24 mouse cellular contexts compared by ENCODE assay signal in the genomic region with DNA sequence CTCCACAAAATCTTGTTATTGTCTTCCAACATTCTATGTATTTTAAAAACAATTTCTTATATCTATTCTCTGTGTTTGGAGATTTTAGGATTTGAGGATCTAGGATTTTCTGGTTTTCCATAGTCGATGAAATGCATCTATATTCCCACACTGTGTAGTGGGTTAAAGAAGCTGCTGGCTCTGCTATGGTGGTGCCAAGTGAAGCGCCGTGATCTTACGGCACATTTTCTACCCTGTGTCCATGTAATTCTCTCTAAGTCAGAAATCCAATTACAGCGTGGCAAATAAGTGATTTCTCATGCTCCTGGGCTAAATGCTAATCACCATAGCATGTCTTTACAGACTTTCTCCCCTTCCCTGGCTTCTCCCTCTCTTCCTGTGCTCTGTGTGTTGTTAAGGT.
DNase-seq lines count a peak whose midpoint lies in the region; ATAC-seq and TF ChIP-seq lines count a peak whose summit lies in the region.
"Had no signal": no experiment of that assay in that cellular context is flagged by ENCODE, and none has a peak within 500 bp of the region (broad histone marks: within the 10 kb centered on the region; RNA-seq: fewer than 3 reads in every experiment).

No protein-coding gene starts in this region.

- no peak overlapping the region for H3K9ac ChIP-seq in midbrain, embryonic 11.5 days (ENCODE audit: low read length)
- H3K9ac ChIP-seq in midbrain, postnatal 0 days (replicated peaks; ENCODE audit: low read length, poor library complexity, severe bottlenecking), result no peak overlapping the region
- no peak overlapping the region for H3K9ac ChIP-seq in midbrain, embryonic 13.5 days (replicated peaks)
- H3K9ac ChIP-seq in midbrain, embryonic 15.5 days, result no peak overlapping the region
- H3K9ac ChIP-seq: embryonic facial prominence, embryonic 12.5 days; embryonic facial prominence, embryonic 15.5 days; forebrain, embryonic 12.5 days had no signal

- ATAC-seq in midbrain, embryonic 11.5 days (ENCODE audit: low FRiP score), result 0 out of 2 replicates have a peak, but pooled peaks have one; percentile 19
- ATAC-seq in midbrain, postnatal 0 days (ENCODE audit: low FRiP score), result no peak
- peak; percentile 70 for ATAC-seq in midbrain, embryonic 13.5 days
- ATAC-seq in midbrain, embryonic 15.5 days (replicated peaks), result peak; percentile 66
- ATAC-seq: forebrain, embryonic 14.5 days; forebrain, embryonic 16.5 days had no signal

- H3K4me2 ChIP-seq in midbrain, embryonic 11.5 days, result no peak overlapping the region
- no peak overlapping the region for H3K4me2 ChIP-seq in midbrain, postnatal 0 days (ENCODE audit: low read depth, low read length, poor library complexity, severe bottlenecking)
- H3K4me2 ChIP-seq in midbrain, embryonic 13.5 days (replicated peaks), result no peak overlapping the region
- no peak overlapping the region for H3K4me2 ChIP-seq in midbrain, embryonic 15.5 days
- H3K4me2 ChIP-seq: embryonic facial prominence, embryonic 12.5 days; embryonic facial prominence, embryonic 15.5 days; forebrain, embryonic 12.5 days had no signal

- no peak overlapping the region for H3K4me3 ChIP-seq in midbrain, embryonic 11.5 days (ENCODE audit: low read depth, low read length)
- H3K4me3 ChIP-seq in midbrain, postnatal 0 days (ENCODE audit: low read depth, low read length), result no peak overlapping the region
- no peak overlapping the region for H3K4me3 ChIP-seq in midbrain, embryonic 13.5 days (replicated peaks)
- H3K4me3 ChIP-seq in midbrain, embryonic 15.5 days, result no peak overlapping the region
- H3K4me3 ChIP-seq: embryonic facial prominence, embryonic 12.5 days; embryonic facial prominence, embryonic 15.5 days; erythroblast, embryonic 14.5 days; forebrain, embryonic 10.5 days; forebrain, embryonic 12.5 days had no signal

- no peak for TF ChIP-seq POLR2A in brain, embryonic 14.5 days (IDR thresholded peaks at IDR 0.05; ENCODE audit: borderline replicate concordance, extremely low read depth, insufficient read depth, insufficient read length, poor library complexity, severe bottlenecking)

- H3K4me1 ChIP-seq in midbrain, embryonic 11.5 days (ENCODE audit: control insufficient read depth, insufficient read depth, low read length), result no peaks in the 10 kb centered on the region
- H3K4me1 ChIP-seq in midbrain, postnatal 0 days (ENCODE audit: insufficient read depth, low read length), result no peaks in the 10 kb centered on the region
- H3K4me1 ChIP-seq in midbrain, embryonic 13.5 days (replicated peaks), result no peaks in the 10 kb centered on the region
- H3K4me1 ChIP-seq in midbrain, embryonic 15.5 days, result no peaks in the 10 kb centered on the region
- H3K4me1 ChIP-seq: embryonic facial prominence, embryonic 12.5 days; embryonic facial prominence, embryonic 15.5 days; forebrain, embryonic 10.5 days; forebrain, embryonic 12.5 days had no signal

- H3K27me3 ChIP-seq in midbrain, embryonic 11.5 days (ENCODE audit: control insufficient read depth, insufficient read depth, low read length), result no peaks in the 10 kb centered on the region
- H3K27me3 ChIP-seq in midbrain, postnatal 0 days (ENCODE audit: insufficient read depth, low read length), result no peaks in the 10 kb centered on the region
- peaks cover 12% of the 10 kb centered on the region for H3K27me3 ChIP-seq in midbrain, embryonic 13.5 days
- no peaks in the 10 kb centered on the region for H3K27me3 ChIP-seq in midbrain, embryonic 15.5 days (replicated peaks)
- H3K27me3 ChIP-seq: embryonic facial prominence, embryonic 12.5 days; embryonic facial prominence, embryonic 15.5 days had no signal

- no peaks in the 10 kb centered on the region for H3K36me3 ChIP-seq in midbrain, embryonic 11.5 days (ENCODE audit: control insufficient read depth, insufficient read depth, low read length)
- no peaks in the 10 kb centered on the region for H3K36me3 ChIP-seq in midbrain, postnatal 0 days (ENCODE audit: insufficient read depth, low read length)
- no peaks in the 10 kb centered on the region for H3K36me3 ChIP-seq in midbrain, embryonic 13.5 days
- H3K36me3 ChIP-seq in midbrain, embryonic 15.5 days (replicated peaks), result no peaks in the 10 kb centered on the region
- H3K36me3 ChIP-seq: embryonic facial prominence, embryonic 12.5 days; embryonic facial prominence, embryonic 15.5 days; forebrain, embryonic 10.5 days; forebrain, embryonic 12.5 days had no signal

- no peak for DNase-seq in midbrain, embryonic 11.5 days (ENCODE audit: low spot score, missing footprints)
- DNase-seq in midbrain, postnatal 0 days (ENCODE audit: low spot score), result no peak
- peak; percentile 35 for DNase-seq in brain, embryonic 14.5 days (ENCODE audit: low read depth)
- DNase-seq in thymus, postnatal 10 days (ENCODE audit: low spot score in 2 of 2), result no peak
- no peak for DNase-seq in adrenal gland, postnatal 10 days
- DNase-seq in urinary bladder, postnatal 25 days (ENCODE audit: low spot score), result no peak
- DNase-seq: adrenal gland, adult 2 months; adrenal gland, postnatal 14 days; adrenal gland, postnatal 36 days; cerebellum, adult 11 months; cerebellum, adult 18-20 months; cerebellum, adult 8-10 months; cerebellum, adult 9-11 months; cerebellum, postnatal 36 days; embryo, embryonic 11 days had no signal

- no peak for TF ChIP-seq CTCF in midbrain, postnatal 0 days (IDR thresholded peaks at IDR 0.05)
- TF ChIP-seq CTCF in brain, embryonic 14.5 days (IDR thresholded peaks at IDR 0.05; ENCODE audit: borderline replicate concordance, extremely low read depth, insufficient read depth, insufficient read length), result no peak

- no peaks in the 10 kb centered on the region for H3K9me3 ChIP-seq in midbrain, embryonic 11.5 days (ENCODE audit: control insufficient read depth, low read length)
- no peaks in the 10 kb centered on the region for H3K9me3 ChIP-seq in midbrain, postnatal 0 days (ENCODE audit: low read length)
- H3K9me3 ChIP-seq in midbrain, embryonic 13.5 days, result no peaks in the 10 kb centered on the region
- H3K9me3 ChIP-seq in midbrain, embryonic 15.5 days, result no peaks in the 10 kb centered on the region
- H3K9me3 ChIP-seq: embryonic facial prominence, embryonic 12.5 days; embryonic facial prominence, embryonic 15.5 days; forebrain, embryonic 10.5 days; forebrain, embryonic 12.5 days had no signal

- H3K27ac ChIP-seq in midbrain, embryonic 11.5 days (ENCODE audit: low read depth, low read length), result no peak overlapping the region
- no peak overlapping the region for H3K27ac ChIP-seq in midbrain, postnatal 0 days (ENCODE audit: low read depth, low read length)
- H3K27ac ChIP-seq in midbrain, embryonic 13.5 days, result no peak overlapping the region
- no peak overlapping the region for H3K27ac ChIP-seq in midbrain, embryonic 15.5 days
- H3K27ac ChIP-seq: embryonic facial prominence, embryonic 12.5 days; embryonic facial prominence, embryonic 15.5 days; forebrain, embryonic 10.5 days; forebrain, embryonic 12.5 days had no signal

- 48% methylated on average over 5 of the region's 5 CpGs for WGBS in midbrain, embryonic 11.5 days
- WGBS in midbrain, postnatal 0 days, result 39% methylated on average over 5 of the region's 5 CpGs
- WGBS in midbrain, embryonic 13.5 days, result 54% methylated on average over 5 of the region's 5 CpGs
- 45% methylated on average over 5 of the region's 5 CpGs for WGBS in midbrain, embryonic 15.5 days
